Mouse (Mus musculus): Measurements from ENCODE around the gene Anks1. TPM values are rescaled to one million over a fixed set of nuclear protein-coding genes. Genes with fewer than 3 reads are reported as not detected.
"Not testable (repeated sequence)": the region's sequence is repeated elsewhere in the genome, so short reads cannot be mapped to it uniquely, and the experiment has no call there.

Gene Anks1
- polyA plus RNA-seq, 1 experiment = 74.2 TPM

- TF ChIP-seq POLR2A (IDR thresholded peaks at IDR 0.05; ENCODE audit: borderline replicate concordance, insufficient read depth, low read length) (no peak), CTCF (IDR thresholded peaks at IDR 0.05; ENCODE audit: borderline replicate concordance, insufficient read depth, low read depth, low read length) (no peak)
- Histone ChIP-seq H3K27ac (ENCODE audit: insufficient read depth, low read length) (peak overlapping the region; percentile 14; the same call in 1 of the 2 replicates), H3K27me3 (ENCODE audit: control insufficient read depth, insufficient read depth, low read length) (no peaks in the 10 kb centered on the region), H3K4me3 (replicated peaks; ENCODE audit: insufficient read depth, low read depth, low read length) (no peak overlapping the region), H3K4me1 (ENCODE audit: control insufficient read depth, insufficient read depth, low read length) (peaks cover 58% of the 10 kb centered on the region)
- DNase-seq = peak; percentile 82 to 87
- 25% methylated on average over 7 of the region's 7 CpGs for WGBS
Measured at GRCm38 (mm10) chr17:27982712-27983266, 73.7 kb downstream of the Anks1 start.

GRCm38 (mm10) chr17:27984421-27984820, 75.3 kb downstream of the Anks1 start:
- DNase-seq = no peak
- H3K4me3 ChIP-seq (replicated peaks; ENCODE audit: insufficient read depth, low read depth, low read length) = no peak overlapping the region

DNA sequence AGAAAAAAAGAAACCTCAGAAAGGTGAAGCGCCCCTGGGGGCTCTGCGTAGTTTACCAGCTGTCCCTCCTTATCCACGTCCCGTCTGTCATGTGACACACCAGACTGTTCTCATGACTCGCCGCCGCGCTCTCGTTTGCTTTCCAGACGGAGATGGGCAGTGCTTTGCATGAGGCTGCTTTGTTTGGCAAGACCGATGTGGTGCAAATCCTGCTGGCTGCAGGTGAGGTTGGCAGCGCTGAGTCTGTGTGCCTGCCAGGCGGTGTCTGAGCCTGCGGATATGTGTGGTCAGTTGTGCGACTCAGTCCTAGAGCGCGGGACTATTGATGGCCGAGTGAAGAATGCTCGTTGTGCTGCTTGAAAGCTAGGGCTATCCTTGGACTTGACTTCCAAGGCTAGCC, 77.0 kb downstream of the Anks1 start:
- peak; percentile 77 to 88 for DNase-seq
- Histone ChIP-seq H3K27ac (ENCODE audit: insufficient read depth, low read length) (no peak overlapping the region), H3K27me3 (ENCODE audit: control insufficient read depth, insufficient read depth, low read length) (no peaks in the 10 kb centered on the region), H3K4me3 (replicated peaks; ENCODE audit: insufficient read depth, low read depth, low read length) (no peak overlapping the region), H3K4me1 (ENCODE audit: control insufficient read depth, insufficient read depth, low read length) (peaks cover 45% of the 10 kb centered on the region)
- TF ChIP-seq CTCF (IDR thresholded peaks at IDR 0.05; ENCODE audit: borderline replicate concordance, insufficient read depth, low read depth, low read length) (no peak), POLR2A (IDR thresholded peaks at IDR 0.05; ENCODE audit: borderline replicate concordance, insufficient read depth, low read length) (no peak)
- 12% methylated on average over 19 of the region's 19 CpGs for WGBS

More at GRCm38 (mm10) chr17:27984421-27984820, 75.3 kb downstream of the Anks1 start:
- no peaks in the 10 kb centered on the region for H3K27me3 ChIP-seq (ENCODE audit: control insufficient read depth, insufficient read depth, low read length)
- 95% methylated on average over 12 of the region's 12 CpGs for WGBS
- H3K4me1 ChIP-seq (ENCODE audit: control insufficient read depth, insufficient read depth, low read length) = peaks cover 57% of the 10 kb centered on the region
- H3K27ac ChIP-seq (ENCODE audit: insufficient read depth, low read length) = no peak overlapping the region
- TF ChIP-seq CTCF (IDR thresholded peaks at IDR 0.05; ENCODE audit: borderline replicate concordance, insufficient read depth, low read depth, low read length) (peak; percentile 48), POLR2A (IDR thresholded peaks at IDR 0.05; ENCODE audit: borderline replicate concordance, insufficient read depth, low read length) (no peak)

GRCm38 (mm10) chr17:27989807-27990542, 80.9 kb downstream of the Anks1 start:
- WGBS = 55% methylated on average over 15 of the region's 15 CpGs
- TF ChIP-seq POLR2A (IDR thresholded peaks at IDR 0.05; ENCODE audit: borderline replicate concordance, insufficient read depth, low read length) (no peak), CTCF (IDR thresholded peaks at IDR 0.05; ENCODE audit: borderline replicate concordance, insufficient read depth, low read depth, low read length) (peak; percentile 95)
- no peak overlapping the region for H3K27ac ChIP-seq (ENCODE audit: insufficient read depth, low read length)
- no peak overlapping the region for H3K4me3 ChIP-seq (replicated peaks; ENCODE audit: insufficient read depth, low read depth, low read length)
- no peaks in the 10 kb centered on the region for H3K27me3 ChIP-seq (ENCODE audit: control insufficient read depth, insufficient read depth, low read length)
- peaks cover 14% of the 10 kb centered on the region for H3K4me1 ChIP-seq (ENCODE audit: control insufficient read depth, insufficient read depth, low read length)
- DNase-seq = peak; percentile 70 to 82

GRCm38 (mm10) chr17:27994001-27994944, 85.2 kb downstream of the Anks1 start:
- Histone ChIP-seq H3K4me1 (ENCODE audit: control insufficient read depth, insufficient read depth, low read length) (no peaks in the 10 kb centered on the region), H3K27me3 (ENCODE audit: control insufficient read depth, insufficient read depth, low read length) (no peaks in the 10 kb centered on the region), H3K27ac (ENCODE audit: insufficient read depth, low read length) (no peak overlapping the region), H3K4me3 (replicated peaks; ENCODE audit: insufficient read depth, low read depth, low read length) (no peak overlapping the region)
- no peak for DNase-seq
- WGBS = 74% methylated on average over 10 of the region's 10 CpGs
- TF ChIP-seq POLR2A (IDR thresholded peaks at IDR 0.05; ENCODE audit: borderline replicate concordance, insufficient read depth, low read length) = no peak

DNA sequence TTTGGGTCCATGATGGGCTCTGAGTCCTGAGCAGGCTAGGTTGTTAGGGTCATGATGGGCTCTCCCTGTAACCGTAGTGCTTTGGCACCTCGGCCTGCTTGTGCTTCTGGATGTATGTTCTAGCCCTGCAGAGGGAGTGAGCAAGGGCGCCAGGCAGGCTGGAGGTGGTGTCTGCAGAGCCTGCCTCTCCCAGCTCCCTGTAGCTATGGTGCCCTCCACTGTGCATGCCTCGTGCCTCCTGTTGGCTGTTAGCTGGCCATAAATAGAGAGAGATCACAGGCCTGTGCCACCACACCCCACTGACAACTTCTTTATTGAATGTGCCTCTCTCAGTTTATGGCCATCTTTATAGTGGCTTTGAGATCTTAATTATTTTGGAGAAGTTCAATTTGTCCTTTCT, 87.2 kb downstream of the Anks1 start:
- 70% methylated on average over 4 of the region's 4 CpGs for WGBS
- no peaks in the 10 kb centered on the region for H3K27me3 ChIP-seq (ENCODE audit: control insufficient read depth, insufficient read depth, low read length)

DNA sequence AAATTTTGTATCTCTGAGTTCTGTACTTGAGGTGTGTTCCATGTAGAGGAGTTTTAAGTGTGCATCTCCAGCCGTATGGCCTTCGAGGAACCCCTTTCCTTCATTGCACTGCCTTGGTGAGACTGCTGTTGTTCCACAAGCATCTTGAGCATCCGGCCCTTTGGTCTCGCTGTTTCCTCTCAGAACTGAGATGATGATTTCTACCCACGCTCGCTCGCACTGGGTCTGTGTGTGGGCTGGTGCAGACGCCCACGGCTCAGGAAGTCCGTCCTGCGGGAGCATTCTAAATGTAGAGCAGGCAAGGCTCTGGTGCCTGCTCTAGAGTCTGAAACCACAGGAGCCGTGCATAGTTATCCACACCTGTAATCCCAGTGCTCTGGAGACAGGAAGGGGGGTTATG, 88.1 kb downstream of the Anks1 start:
- H3K27me3 ChIP-seq (ENCODE audit: control insufficient read depth, insufficient read depth, low read length) = no peaks in the 10 kb centered on the region
- no peak overlapping the region for H3K27ac ChIP-seq (ENCODE audit: insufficient read depth, low read length)
- H3K4me1 ChIP-seq (ENCODE audit: control insufficient read depth, insufficient read depth, low read length) = no peaks in the 10 kb centered on the region
- DNase-seq = no peak
- no peak overlapping the region for H3K4me3 ChIP-seq (replicated peaks; ENCODE audit: insufficient read depth, low read depth, low read length)
- no peak for TF ChIP-seq POLR2A (IDR thresholded peaks at IDR 0.05; ENCODE audit: borderline replicate concordance, insufficient read depth, low read length)
- no peak for TF ChIP-seq CTCF (IDR thresholded peaks at IDR 0.05; ENCODE audit: borderline replicate concordance, insufficient read depth, low read depth, low read length)
- WGBS = 87% methylated on average over 12 of the region's 12 CpGs

More for the DNA sequence above, 87.2 kb downstream of the Anks1 start:
- no peak overlapping the region for H3K4me3 ChIP-seq (replicated peaks; ENCODE audit: insufficient read depth, low read depth, low read length)
- no peak for DNase-seq
- no peak overlapping the region for H3K27ac ChIP-seq (ENCODE audit: insufficient read depth, low read length)
- H3K4me1 ChIP-seq (ENCODE audit: control insufficient read depth, insufficient read depth, low read length) = no peaks in the 10 kb centered on the region
- no peak for TF ChIP-seq CTCF (IDR thresholded peaks at IDR 0.05; ENCODE audit: borderline replicate concordance, insufficient read depth, low read depth, low read length)
- no peak for TF ChIP-seq POLR2A (IDR thresholded peaks at IDR 0.05; ENCODE audit: borderline replicate concordance, insufficient read depth, low read length)

DNA sequence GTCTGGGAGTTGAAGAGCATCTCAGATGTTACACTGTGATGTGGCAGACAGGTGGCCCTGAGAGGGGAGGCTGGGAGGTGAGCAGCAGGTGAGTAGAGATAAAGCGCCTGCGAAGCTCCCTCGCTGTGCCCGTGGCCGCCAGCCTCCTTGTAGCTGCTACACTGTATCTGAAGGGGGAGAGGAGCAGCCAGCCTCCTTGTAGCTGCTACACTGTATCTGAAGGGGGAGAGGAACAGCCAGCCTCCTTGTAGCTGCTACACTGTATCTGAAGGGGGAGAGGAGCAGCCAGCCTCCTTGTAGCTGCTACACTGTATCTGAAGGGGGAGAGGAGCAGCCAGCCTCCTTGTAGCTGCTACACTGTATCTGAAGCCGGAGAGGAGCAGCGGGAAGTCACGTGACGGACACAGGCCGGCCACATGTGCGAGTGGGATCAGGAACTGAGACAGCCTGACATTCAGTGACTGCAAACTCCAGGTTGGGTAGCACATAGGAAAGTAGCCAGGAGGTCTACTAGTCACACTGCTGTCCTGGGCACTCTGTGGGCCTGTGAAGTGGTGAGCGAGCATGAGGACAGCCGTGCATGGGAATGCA, 90.7 kb downstream of the Anks1 start:
- not testable (repeated sequence) for H3K4me3 ChIP-seq (replicated peaks; ENCODE audit: insufficient read depth, low read depth, low read length); H3K27me3 ChIP-seq (ENCODE audit: control insufficient read depth, insufficient read depth, low read length); DNase-seq; H3K4me1 ChIP-seq (ENCODE audit: control insufficient read depth, insufficient read depth, low read length); H3K27ac ChIP-seq (ENCODE audit: insufficient read depth, low read length)
- WGBS = 78% methylated on average over 13 of the region's 13 CpGs
